Mouse (Mus musculus): ENCODE results near the gene Sytl1. TPM values are rescaled to one million over a fixed set of nuclear protein-coding genes. Genes with fewer than 3 reads are reported as not detected.

Gene Sytl1
- total and polyA plus RNA-seq, 2 experiments from 2014 or later: 0.79 to 3.6 TPM

DNA sequence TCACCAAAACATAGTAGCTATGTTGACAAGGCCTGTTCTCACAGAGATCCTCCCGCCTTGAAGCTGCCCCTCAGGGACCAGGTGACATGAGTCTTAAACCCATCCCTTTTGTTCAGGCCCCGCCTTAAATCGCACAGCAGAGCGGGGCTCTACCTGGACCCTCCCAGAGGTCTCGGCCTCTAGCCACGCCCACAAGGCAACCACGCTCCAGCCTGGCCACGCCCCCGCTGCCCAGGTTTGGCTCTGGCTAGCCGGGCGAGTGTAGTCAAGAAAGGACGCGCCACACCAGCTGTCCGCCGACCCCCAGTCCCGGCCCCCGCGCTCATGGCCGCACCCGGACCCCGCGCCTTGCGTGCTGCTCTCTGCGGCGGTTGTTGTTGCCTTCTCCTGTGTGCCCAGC, 42.3 kb downstream of the Sytl1 start:
- Histone ChIP-seq H3K9ac (replicated peaks; ENCODE audit: low read depth, low read length) (no peak overlapping the region), H3K27ac (ENCODE audit: low read depth) (no peak overlapping the region), H3K9me3 (replicated peaks; ENCODE audit: control insufficient read depth, low read length) (no peaks in the 10 kb centered on the region), H3K4me3 (ENCODE audit: low read depth, low read length) (peak overlapping the region; percentile 19; the same call in 1 of the 2 replicates), H3K27me3 (ENCODE audit: control insufficient read depth, insufficient read depth, low read length) (peaks cover 20% of the 10 kb centered on the region), H3K36me3 (replicated peaks; ENCODE audit: control insufficient read depth, insufficient read depth, low read length) (no peaks in the 10 kb centered on the region), H3K4me1 (ENCODE audit: control insufficient read depth, insufficient read depth) (no peaks in the 10 kb centered on the region; the same call in 1 of the 2 replicates), H3K4me2 (ENCODE audit: low read depth, low read length) (peak overlapping the region; percentile 47)
- 5% methylated on average over 25 of the region's 25 CpGs for WGBS
- no peak for DNase-seq (ENCODE audit: low spot score)
- peak; percentile 18; the same call in 1 of the 2 replicates for ATAC-seq (ENCODE audit: insufficient read depth, low read depth)
- TF ChIP-seq EP300 (IDR thresholded peaks at IDR 0.05; ENCODE audit: low read depth): no peak
- no peak for TF ChIP-seq CTCF (IDR thresholded peaks at IDR 0.05; ENCODE audit: low read depth)

DNA sequence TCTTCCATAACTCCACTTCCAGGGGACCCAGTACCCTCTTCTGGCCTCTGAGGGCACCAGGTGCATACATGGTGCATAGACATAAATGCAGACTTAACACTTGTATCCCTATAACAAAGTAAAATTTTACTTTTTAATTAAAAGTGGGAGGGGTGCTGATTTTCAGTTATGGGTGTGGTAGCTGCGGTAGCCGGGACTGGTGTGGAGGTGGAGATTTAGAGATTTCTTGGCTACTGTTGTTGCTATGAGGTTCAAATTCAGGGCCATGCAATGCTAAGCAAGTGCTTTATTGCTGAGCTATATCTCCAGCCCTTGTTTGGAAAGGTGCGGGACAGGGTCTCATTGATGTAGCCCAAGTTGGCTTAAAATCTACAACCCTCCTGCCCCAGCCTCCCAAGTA, 44.2 kb downstream of the Sytl1 start:
- ATAC-seq (ENCODE audit: insufficient read depth, low read depth): no peak
- Histone ChIP-seq H3K4me3 (ENCODE audit: low read depth, low read length) (no peak overlapping the region), H3K27ac (ENCODE audit: low read depth) (no peak overlapping the region), H3K9ac (replicated peaks; ENCODE audit: low read depth, low read length) (no peak overlapping the region), H3K4me2 (ENCODE audit: low read depth, low read length) (no peak overlapping the region), H3K9me3 (replicated peaks; ENCODE audit: control insufficient read depth, low read length) (no peaks in the 10 kb centered on the region), H3K4me1 (ENCODE audit: control insufficient read depth, insufficient read depth) (no peaks in the 10 kb centered on the region; the same call in 1 of the 2 replicates), H3K27me3 (ENCODE audit: control insufficient read depth, insufficient read depth, low read length) (peaks cover 28% of the 10 kb centered on the region), H3K36me3 (replicated peaks; ENCODE audit: control insufficient read depth, insufficient read depth, low read length) (no peaks in the 10 kb centered on the region)
- DNase-seq (ENCODE audit: low spot score): no peak
- no peak for TF ChIP-seq EP300 (IDR thresholded peaks at IDR 0.05; ENCODE audit: low read depth)
- TF ChIP-seq CTCF (IDR thresholded peaks at IDR 0.05; ENCODE audit: low read depth): no peak
- 83% methylated on average over 3 of the region's 3 CpGs for WGBS

DNA sequence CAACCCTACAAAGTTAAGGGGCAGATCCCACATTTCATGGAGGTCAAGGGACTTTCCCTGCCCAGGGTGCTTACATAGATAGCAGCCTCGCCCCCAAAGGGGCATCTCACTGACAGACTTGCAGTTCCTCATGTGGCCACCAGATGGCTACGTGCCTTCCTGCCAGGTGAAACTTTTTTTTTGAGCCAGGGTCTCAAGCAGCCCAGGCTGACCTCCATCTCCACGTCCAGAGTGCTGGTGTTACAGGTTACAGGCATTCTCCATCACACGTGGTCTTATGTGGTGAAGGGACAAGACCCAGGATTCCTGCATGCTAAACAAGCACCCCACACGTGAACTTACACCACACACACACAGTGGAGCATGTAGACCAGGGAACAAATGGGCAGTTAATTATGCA, 45.3 kb downstream of the Sytl1 start:
- Histone ChIP-seq H3K36me3 (replicated peaks; ENCODE audit: control insufficient read depth, insufficient read depth, low read length) (no peaks in the 10 kb centered on the region), H3K4me2 (ENCODE audit: low read depth, low read length) (no peak overlapping the region), H3K4me3 (ENCODE audit: low read depth, low read length) (no peak overlapping the region), H3K27ac (ENCODE audit: low read depth) (no peak overlapping the region), H3K9ac (replicated peaks; ENCODE audit: low read depth, low read length) (no peak overlapping the region), H3K27me3 (ENCODE audit: control insufficient read depth, insufficient read depth, low read length) (peaks cover 38% of the 10 kb centered on the region), H3K4me1 (ENCODE audit: control insufficient read depth, insufficient read depth) (peaks cover 8% of the 10 kb centered on the region; the same call in 1 of the 2 replicates), H3K9me3 (replicated peaks; ENCODE audit: control insufficient read depth, low read length) (no peaks in the 10 kb centered on the region)
- peak; percentile 39 for DNase-seq (ENCODE audit: low spot score)
- ATAC-seq (ENCODE audit: insufficient read depth, low read depth): no peak
- no peak for TF ChIP-seq EP300 (IDR thresholded peaks at IDR 0.05; ENCODE audit: low read depth)
- peak; percentile 80 for TF ChIP-seq CTCF (IDR thresholded peaks at IDR 0.05; ENCODE audit: low read depth)
- 5% methylated on average over 5 of the region's 5 CpGs for WGBS

DNA sequence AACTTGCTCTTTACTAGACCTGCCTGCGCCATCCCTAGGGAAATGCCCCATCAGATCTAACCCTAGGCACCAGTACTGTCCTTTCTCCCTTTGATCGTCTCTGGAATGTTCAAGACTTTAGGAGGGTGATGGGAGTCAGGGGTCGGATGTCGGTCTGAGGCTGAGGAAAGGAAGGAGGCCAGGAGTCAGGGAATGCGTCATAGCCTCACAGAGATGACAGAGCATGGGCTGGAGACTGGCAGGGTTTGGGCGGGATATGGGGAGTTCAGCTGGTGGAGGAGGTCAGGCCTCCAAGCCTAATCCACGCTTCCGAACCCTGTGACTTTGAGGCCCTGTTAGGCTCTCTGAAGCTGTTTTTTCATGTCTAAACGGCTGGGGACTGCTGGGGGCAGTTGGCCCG, 49.3 kb downstream of the Sytl1 start:
- no peaks in the 10 kb centered on the region for H3K36me3 ChIP-seq (replicated peaks; ENCODE audit: control insufficient read depth, insufficient read depth, low read length)
- TF ChIP-seq CTCF (IDR thresholded peaks at IDR 0.05; ENCODE audit: low read depth) (no peak), EP300 (IDR thresholded peaks at IDR 0.05; ENCODE audit: low read depth) (no peak)
- H3K4me3 ChIP-seq (ENCODE audit: low read depth, low read length): no peak overlapping the region
- H3K4me2 ChIP-seq (ENCODE audit: low read depth, low read length): no peak overlapping the region
- peaks cover 32% of the 10 kb centered on the region for H3K27me3 ChIP-seq (ENCODE audit: control insufficient read depth, insufficient read depth, low read length)
- DNase-seq (ENCODE audit: low spot score) (no peak), ATAC-seq (ENCODE audit: insufficient read depth, low read depth) (no peak)
- H3K27ac ChIP-seq (ENCODE audit: low read depth): no peak overlapping the region
- no peaks in the 10 kb centered on the region for H3K9me3 ChIP-seq (replicated peaks; ENCODE audit: control insufficient read depth, low read length)
- H3K9ac ChIP-seq (replicated peaks; ENCODE audit: low read depth, low read length): no peak overlapping the region
- WGBS: 21% methylated on average over 10 of the region's 10 CpGs
- H3K4me1 ChIP-seq (ENCODE audit: control insufficient read depth, insufficient read depth): peaks cover 8% of the 10 kb centered on the region; the same call in 1 of the 2 replicates

- peaks cover 29% of the 10 kb centered on the region for H3K27me3 ChIP-seq (ENCODE audit: control insufficient read depth, insufficient read depth, low read length)
- DNase-seq (ENCODE audit: low spot score): no peak
- H3K9ac ChIP-seq (replicated peaks; ENCODE audit: low read depth, low read length): no peak overlapping the region
Observed at GRCm38 (mm10) chr4:133213268-133213590, 49.7 kb downstream of the Sytl1 start.

More at GRCm38 (mm10) chr4:133213268-133213590, 49.7 kb downstream of the Sytl1 start:
- Histone ChIP-seq H3K4me2 (ENCODE audit: low read depth, low read length) (peak overlapping the region; percentile 97; the same call in 1 of the 2 replicates), H3K36me3 (replicated peaks; ENCODE audit: control insufficient read depth, insufficient read depth, low read length) (no peaks in the 10 kb centered on the region), H3K27ac (ENCODE audit: low read depth) (no peak overlapping the region), H3K4me1 (ENCODE audit: control insufficient read depth, insufficient read depth) (peaks cover 8% of the 10 kb centered on the region; the same call in 1 of the 2 replicates), H3K4me3 (ENCODE audit: low read depth, low read length) (no peak overlapping the region; the same call in 1 of the 2 replicates), H3K9me3 (replicated peaks; ENCODE audit: control insufficient read depth, low read length) (no peaks in the 10 kb centered on the region)
- TF ChIP-seq CTCF (IDR thresholded peaks at IDR 0.05; ENCODE audit: low read depth): no peak
- no peak for TF ChIP-seq EP300 (IDR thresholded peaks at IDR 0.05; ENCODE audit: low read depth)
- 8% methylated on average over 8 of the region's 9 CpGs for WGBS
- ATAC-seq (ENCODE audit: insufficient read depth, low read depth): 0 out of 2 replicates have a peak, but pooled peaks have one; percentile 19

Measured in heart, postnatal 0 days (tissue).